Mouse (Mus musculus): Measurements from ENCODE around the gene Nsdhl. TPM values are rescaled to one million over a fixed set of nuclear protein-coding genes. Genes with fewer than 3 reads are reported as not detected.
A peak's percentile ranks its signal among the peaks of the same experiment; 100 is the strongest.

Nsdhl gene
- 28.2 and 30.4 TPM in 2 replicates for polyA plus RNA-seq (2015; fragmentation: Nextera tagmentation; extraction: Ambion mirVana)

DNA sequence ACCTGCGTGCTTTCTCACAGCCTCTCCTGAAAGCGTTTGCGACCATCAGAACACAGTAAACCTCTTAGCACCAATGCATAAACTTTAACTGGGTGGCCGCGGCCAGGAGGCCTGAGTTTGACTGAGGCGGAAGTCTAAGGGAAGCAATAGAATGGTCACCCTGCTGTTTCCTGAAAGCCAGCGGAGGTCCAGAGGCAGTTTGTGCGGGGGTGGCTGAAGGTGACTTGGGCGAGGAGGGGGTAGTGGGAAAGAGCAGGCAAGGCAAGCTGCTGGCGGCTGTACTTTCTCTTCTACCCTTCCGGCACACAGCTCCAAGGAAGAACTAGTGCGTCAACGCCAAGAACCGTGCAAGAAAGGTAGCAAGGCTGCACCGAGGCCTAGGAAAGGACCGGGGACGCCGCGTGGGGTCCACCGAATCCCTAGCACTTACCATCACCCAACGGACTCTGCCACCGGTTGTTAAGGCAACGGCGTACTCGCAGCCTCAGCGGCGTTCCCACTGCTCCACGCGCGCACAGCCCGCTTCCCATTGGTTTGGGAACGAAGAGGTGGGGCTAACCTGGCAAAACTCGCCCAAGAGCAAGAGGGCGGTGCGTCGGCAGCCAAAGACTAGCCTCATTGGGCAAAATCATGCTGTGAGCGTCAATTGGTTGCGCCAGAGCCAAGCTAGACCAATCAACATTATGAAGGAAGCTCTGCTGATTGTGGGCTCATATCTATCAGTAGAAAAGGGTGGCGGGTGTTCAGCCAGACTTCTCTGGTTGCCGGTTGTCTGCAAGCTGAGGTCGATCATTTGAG, at the start of gene Nsdhl, which contains the start of gene Cetn2:
TSS of gene Nsdhl (plus strand) at position 674 of the 798 bp plus-strand sequence.
TSS of gene Cetn2 (minus strand) at position 528 of the 798 bp plus-strand sequence.
- peak within 1 kb of the TSS; percentile 61 for H3K4me2 ChIP-seq (replicated peaks; ENCODE audit: low read depth, low read length)
- peaks cover 7% of the 10 kb centered on the region for H3K4me1 ChIP-seq (ENCODE audit: insufficient read depth, low read length)
- no peaks in the 10 kb centered on the region for H3K9me3 ChIP-seq (ENCODE audit: low read length)
- peak within 1 kb of the TSS; percentile 68 for H3K9ac ChIP-seq (replicated peaks; ENCODE audit: low read length)
- peak; percentile 99 for ATAC-seq (ENCODE audit: low FRiP score, low TSS enrichment)
- no peaks in the 10 kb centered on the region for H3K36me3 ChIP-seq (ENCODE audit: insufficient read depth, low read length)
- peak within 1 kb of the TSS; percentile 75; the same call in 1 of the 2 replicates for H3K27ac ChIP-seq (ENCODE audit: low read length)
- H3K4me3 ChIP-seq (ENCODE audit: low read length): peak within 1 kb of the TSS; percentile 62
- 19% methylated on average over 41 of the region's 41 CpGs for WGBS
- H3K27me3 ChIP-seq (ENCODE audit: insufficient read depth, low read length): no peaks in the 10 kb centered on the region; the same call in 1 of the 2 replicates

- WGBS: 78% methylated on average over 5 of the region's 5 CpGs
- ATAC-seq (ENCODE audit: low FRiP score, low TSS enrichment): no peak
Measured at GRCm38 (mm10) chrX:72895388-72896054, 22.8 kb upstream of the Nsdhl start.

GRCm38 (mm10) chrX:72896055-72896437, 22.3 kb upstream of the Nsdhl start:
- WGBS: 66% methylated on average over 1 of the region's 1 CpGs
- no peak overlapping the region for H3K9ac ChIP-seq (replicated peaks; ENCODE audit: low read length)
- H3K4me1 ChIP-seq (ENCODE audit: insufficient read depth, low read length): no peaks in the 10 kb centered on the region
- H3K36me3 ChIP-seq (ENCODE audit: insufficient read depth, low read length): no peaks in the 10 kb centered on the region
- H3K27me3 ChIP-seq (ENCODE audit: insufficient read depth, low read length): peaks cover 5% of the 10 kb centered on the region; the same call in 1 of the 2 replicates
- no peaks in the 10 kb centered on the region for H3K9me3 ChIP-seq (ENCODE audit: low read length)
- no peak for ATAC-seq (ENCODE audit: low FRiP score, low TSS enrichment)
- H3K4me3 ChIP-seq (ENCODE audit: low read length): no peak overlapping the region
- no peak overlapping the region for H3K4me2 ChIP-seq (replicated peaks; ENCODE audit: low read depth, low read length)
- H3K27ac ChIP-seq (ENCODE audit: low read length): no peak overlapping the region

More at GRCm38 (mm10) chrX:72895388-72896054, 22.8 kb upstream of the Nsdhl start:
- no peak overlapping the region for H3K27ac ChIP-seq (ENCODE audit: low read length)
- no peaks in the 10 kb centered on the region for H3K4me1 ChIP-seq (ENCODE audit: insufficient read depth, low read length)
- no peak overlapping the region for H3K4me2 ChIP-seq (replicated peaks; ENCODE audit: low read depth, low read length)
- no peaks in the 10 kb centered on the region for H3K9me3 ChIP-seq (ENCODE audit: low read length)
- no peak overlapping the region for H3K9ac ChIP-seq (replicated peaks; ENCODE audit: low read length)
- H3K4me3 ChIP-seq (ENCODE audit: low read length): no peak overlapping the region
- no peaks in the 10 kb centered on the region for H3K36me3 ChIP-seq (ENCODE audit: insufficient read depth, low read length)
- H3K27me3 ChIP-seq (ENCODE audit: insufficient read depth, low read length): peaks cover 5% of the 10 kb centered on the region; the same call in 1 of the 2 replicates

GRCm38 (mm10) chrX:72902530-72902929, 15.8 kb upstream of the Nsdhl start:
- Histone ChIP-seq H3K27ac (ENCODE audit: low read length) (no peak overlapping the region), H3K36me3 (ENCODE audit: insufficient read depth, low read length) (no peaks in the 10 kb centered on the region), H3K4me2 (replicated peaks; ENCODE audit: low read depth, low read length) (no peak overlapping the region), H3K27me3 (ENCODE audit: insufficient read depth, low read length) (peaks cover 5% of the 10 kb centered on the region; the same call in 1 of the 2 replicates), H3K9me3 (ENCODE audit: low read length) (no peaks in the 10 kb centered on the region), H3K4me1 (ENCODE audit: insufficient read depth, low read length) (no peaks in the 10 kb centered on the region), H3K4me3 (ENCODE audit: low read length) (no peak overlapping the region), H3K9ac (replicated peaks; ENCODE audit: low read length) (no peak overlapping the region)
- WGBS: 41% methylated on average over 1 of the region's 1 CpGs
- ATAC-seq (ENCODE audit: low FRiP score, low TSS enrichment): no peak

DNA sequence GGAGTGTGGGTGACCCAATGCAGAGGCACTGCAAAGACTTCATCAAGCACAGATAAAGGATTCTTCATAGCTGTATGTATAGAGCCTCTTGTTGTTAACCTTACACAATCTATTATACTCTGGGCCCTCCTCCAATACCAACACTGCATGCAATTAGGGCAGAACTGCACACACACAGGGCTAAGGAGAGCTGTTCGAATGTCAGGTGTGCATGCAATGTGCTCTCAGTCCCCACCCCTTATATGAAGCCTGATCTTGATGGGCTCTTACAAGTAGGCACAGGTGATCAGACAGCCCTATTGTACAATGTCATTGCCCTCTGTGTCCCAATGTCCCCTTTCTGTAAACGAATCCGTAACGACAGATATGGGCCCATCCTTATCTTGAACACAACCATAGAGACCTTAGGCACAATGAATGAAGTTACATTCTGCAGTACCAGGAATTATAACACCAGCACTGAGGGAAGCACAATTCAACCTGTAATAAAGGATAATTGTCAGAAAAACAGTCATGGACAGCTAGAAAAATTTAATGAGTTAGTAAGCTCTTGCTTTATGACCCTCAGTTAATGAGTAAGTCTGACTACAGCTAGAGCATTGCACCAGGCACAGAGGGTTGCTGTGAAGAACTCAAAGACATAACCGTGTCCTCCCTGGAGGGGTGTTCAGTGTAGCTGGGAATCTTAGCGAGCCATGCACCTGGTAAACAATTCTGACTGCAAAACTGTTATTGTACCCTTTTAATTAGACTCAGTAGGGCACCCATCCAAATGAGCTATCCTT, 10.5 kb upstream of the Nsdhl start:
- H3K9ac ChIP-seq (replicated peaks; ENCODE audit: low read length): no peak overlapping the region
- no peak overlapping the region for H3K27ac ChIP-seq (ENCODE audit: low read length)
- H3K27me3 ChIP-seq (ENCODE audit: insufficient read depth, low read length): no peaks in the 10 kb centered on the region
- H3K9me3 ChIP-seq (ENCODE audit: low read length): no peaks in the 10 kb centered on the region
- no peaks in the 10 kb centered on the region for H3K4me1 ChIP-seq (ENCODE audit: insufficient read depth, low read length)
- H3K4me2 ChIP-seq (replicated peaks; ENCODE audit: low read depth, low read length): no peak overlapping the region
- peak; percentile 35; the same call in 1 of the 2 replicates for ATAC-seq (ENCODE audit: low FRiP score, low TSS enrichment)
- no peaks in the 10 kb centered on the region for H3K36me3 ChIP-seq (ENCODE audit: insufficient read depth, low read length)
- no peak overlapping the region for H3K4me3 ChIP-seq (ENCODE audit: low read length)
- WGBS: 78% methylated on average over 6 of the region's 6 CpGs

DNA sequence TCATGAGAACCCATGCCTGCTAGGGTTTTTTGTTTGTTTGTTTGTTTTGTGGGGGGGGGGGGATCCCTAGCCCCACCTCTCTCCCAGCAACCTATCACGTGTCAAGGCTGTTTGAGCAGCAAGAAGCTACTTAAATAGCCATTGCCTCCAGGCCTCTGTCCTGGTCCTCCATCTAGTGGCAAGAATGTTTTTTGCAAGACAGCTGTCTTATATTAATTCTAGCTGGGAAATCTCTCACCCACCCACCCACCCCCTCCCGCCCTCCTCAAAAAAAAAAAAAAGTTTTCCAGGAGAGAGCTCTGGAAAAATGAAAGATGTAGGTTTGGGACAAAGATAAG, 10.0 kb upstream of the Nsdhl start:
- peak; percentile 65; the same call in 1 of the 2 replicates for ATAC-seq (ENCODE audit: low FRiP score, low TSS enrichment)
- WGBS: 16% methylated on average over 2 of the region's 2 CpGs
- no peaks in the 10 kb centered on the region for H3K9me3 ChIP-seq (ENCODE audit: low read length)
- no peaks in the 10 kb centered on the region for H3K4me1 ChIP-seq (ENCODE audit: insufficient read depth, low read length)
- no peak overlapping the region for H3K27ac ChIP-seq (ENCODE audit: low read length)
- H3K4me2 ChIP-seq (replicated peaks; ENCODE audit: low read depth, low read length): no peak overlapping the region
- H3K9ac ChIP-seq (replicated peaks; ENCODE audit: low read length): no peak overlapping the region
- no peak overlapping the region for H3K4me3 ChIP-seq (ENCODE audit: low read length)
- H3K36me3 ChIP-seq (ENCODE audit: insufficient read depth, low read length): no peaks in the 10 kb centered on the region
- no peaks in the 10 kb centered on the region for H3K27me3 ChIP-seq (ENCODE audit: insufficient read depth, low read length)

DNA sequence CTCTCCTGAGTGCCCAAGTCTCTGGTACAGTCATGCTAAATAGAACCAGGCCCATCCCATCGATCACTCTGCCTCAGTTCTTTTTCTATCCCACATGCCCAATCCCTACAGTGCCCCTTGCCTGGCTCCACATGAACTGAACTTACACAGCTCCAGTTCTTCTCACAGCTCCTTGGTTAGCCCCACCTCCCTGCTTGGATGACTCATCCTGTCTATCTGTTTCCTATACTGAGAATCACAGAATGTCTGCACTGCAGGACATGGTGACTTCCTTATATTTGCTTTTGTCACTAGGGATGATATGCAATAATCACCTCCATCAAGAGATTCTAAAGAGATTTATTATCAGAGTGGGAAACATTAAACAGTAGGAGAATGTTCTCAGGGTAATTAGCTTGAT, 6.7 kb upstream of the Nsdhl start:
- no peak overlapping the region for H3K4me2 ChIP-seq (replicated peaks; ENCODE audit: low read depth, low read length)
- no peak overlapping the region for H3K27ac ChIP-seq (ENCODE audit: low read length)
- no peaks in the 10 kb centered on the region for H3K36me3 ChIP-seq (ENCODE audit: insufficient read depth, low read length)
- no peak overlapping the region for H3K4me3 ChIP-seq (ENCODE audit: low read length)
- no peaks in the 10 kb centered on the region for H3K4me1 ChIP-seq (ENCODE audit: insufficient read depth, low read length)
- H3K9me3 ChIP-seq (ENCODE audit: low read length): no peaks in the 10 kb centered on the region
- 67% methylated on average over 1 of the region's 1 CpGs for WGBS
- H3K9ac ChIP-seq (replicated peaks; ENCODE audit: low read length): no peak overlapping the region
- no peak for ATAC-seq (ENCODE audit: low FRiP score, low TSS enrichment)
- no peaks in the 10 kb centered on the region for H3K27me3 ChIP-seq (ENCODE audit: insufficient read depth, low read length)

DNA sequence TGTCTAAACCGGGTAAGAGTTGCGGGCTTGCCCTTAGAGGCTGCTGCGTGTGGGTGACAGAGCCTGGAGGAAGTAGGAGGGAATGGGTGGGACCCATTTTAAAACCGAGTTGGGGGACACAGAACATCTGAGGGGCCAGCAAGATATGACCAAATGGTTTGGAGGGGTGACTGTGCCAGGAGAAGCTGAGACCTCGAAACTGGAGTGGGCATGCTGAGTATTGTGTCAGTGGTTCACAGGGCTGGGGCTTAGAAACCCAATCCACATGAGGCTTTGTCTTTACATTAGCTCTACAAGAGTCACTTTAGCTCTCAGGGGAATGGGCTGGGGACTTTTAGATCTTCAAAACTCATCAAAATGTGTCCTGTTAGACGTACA, 314 bp downstream of the Nsdhl start:
- Histone ChIP-seq H3K4me1 (ENCODE audit: insufficient read depth, low read length) (peaks cover 7% of the 10 kb centered on the region), H3K4me3 (ENCODE audit: low read length) (peak overlapping the region; percentile 62), H3K9me3 (ENCODE audit: low read length) (no peaks in the 10 kb centered on the region), H3K9ac (replicated peaks; ENCODE audit: low read length) (peak overlapping the region; percentile 68), H3K27me3 (ENCODE audit: insufficient read depth, low read length) (no peaks in the 10 kb centered on the region; the same call in 1 of the 2 replicates), H3K4me2 (replicated peaks; ENCODE audit: low read depth, low read length) (peak overlapping the region; percentile 61), H3K36me3 (ENCODE audit: insufficient read depth, low read length) (no peaks in the 10 kb centered on the region), H3K27ac (ENCODE audit: low read length) (peak overlapping the region; percentile 53; the same call in 1 of the 2 replicates)
- no peak; the same call in 1 of the 2 replicates for ATAC-seq (ENCODE audit: low FRiP score, low TSS enrichment)
- 31% methylated on average over 6 of the region's 6 CpGs for WGBS

DNA sequence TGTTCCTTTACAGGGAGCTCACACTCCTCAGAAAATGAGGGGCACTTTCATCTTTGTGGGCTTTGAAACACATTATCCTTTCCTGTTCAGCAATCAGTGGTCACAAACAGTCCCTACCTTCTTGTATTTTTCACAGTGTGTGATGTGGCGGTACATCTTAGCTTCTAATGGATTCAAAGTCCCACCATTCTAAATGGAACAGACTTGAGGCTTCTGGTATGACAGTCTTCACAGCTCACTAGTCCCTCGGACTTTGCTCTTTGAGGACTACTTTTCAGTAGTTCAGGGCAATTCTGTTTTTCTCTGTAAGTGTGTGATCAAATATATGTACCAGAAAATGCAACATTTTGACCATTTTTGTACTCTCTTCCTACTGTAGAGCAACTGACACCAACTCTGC, 3.0 kb downstream of the Nsdhl start:
- no peak overlapping the region for H3K4me3 ChIP-seq (ENCODE audit: low read length)
- no peak overlapping the region for H3K27ac ChIP-seq (ENCODE audit: low read length)
- no peaks in the 10 kb centered on the region for H3K36me3 ChIP-seq (ENCODE audit: insufficient read depth, low read length)
- no peak overlapping the region for H3K9ac ChIP-seq (replicated peaks; ENCODE audit: low read length)
- no peaks in the 10 kb centered on the region; the same call in 1 of the 2 replicates for H3K27me3 ChIP-seq (ENCODE audit: insufficient read depth, low read length)
- ATAC-seq (ENCODE audit: low FRiP score, low TSS enrichment): no peak
- H3K4me2 ChIP-seq (replicated peaks; ENCODE audit: low read depth, low read length): no peak overlapping the region
- 78% methylated on average over 2 of the region's 2 CpGs for WGBS
- H3K4me1 ChIP-seq (ENCODE audit: insufficient read depth, low read length): peaks cover 7% of the 10 kb centered on the region
- no peaks in the 10 kb centered on the region for H3K9me3 ChIP-seq (ENCODE audit: low read length)
